Mouse (Mus musculus) limb, embryonic 14.5 days (tissue): ENCODE data around the gene Naa25. TPM values are rescaled to one million over a fixed set of nuclear protein-coding genes. Genes with fewer than 3 reads are reported as not detected.

Experiments
- ATAC-seq: fragments of 200-750 bp; cut with Nextera tagmentation; 2 replicates; pipeline ENCODE4 v1.8.0; 2017; ENCODE audit warnings: low read depth, moderate number of reproducible peaks, moderate TSS enrichment; ENCODE audit not compliant: low FRiP score
- DNase-seq: peaks from one replicate; pipeline ENCODE4 v3.0.0-alpha.2; 2015; ENCODE audit warnings: low spot score
- H3K27ac ChIP-seq: fragments of 300-500 bp; sonication (generic); replicated peaks from 2 replicates; pipeline ENCODE4 v1.5.1; 2014; ENCODE audit warnings: low read depth, mild to moderate bottlenecking, low read length, moderate library complexity, mixed read lengths
- H3K27me3 ChIP-seq: fragments of 300-500 bp; sonication (generic); 2 replicates; pipeline ENCODE4 v1.6.1; 2014; ENCODE audit warnings: low read length, mixed read lengths; ENCODE audit not compliant: control insufficient read depth, insufficient read depth
- H3K36me3 ChIP-seq: fragments of 300-500 bp; sonication (generic); 2 replicates; pipeline ENCODE4 v1.6.1; 2014; ENCODE audit warnings: mild to moderate bottlenecking, low read length, moderate library complexity, mixed read lengths; ENCODE audit not compliant: control insufficient read depth, insufficient read depth
- H3K4me1 ChIP-seq: fragments of 300-500 bp; sonication (generic); 2 replicates; pipeline ENCODE4 v1.6.1; 2014; ENCODE audit warnings: antibody characterized with exemption, low read length, mixed read lengths; ENCODE audit not compliant: control insufficient read depth, insufficient read depth
- H3K4me2 ChIP-seq: fragments of 300-500 bp; sonication (generic); replicated peaks from 2 replicates; pipeline ENCODE4 v1.6.1; 2014; ENCODE audit warnings: low read depth, mild to moderate bottlenecking, low read length, moderate library complexity; ENCODE audit not compliant: severe bottlenecking
- H3K4me3 ChIP-seq: fragments of 300-500 bp; sonication (generic); replicated peaks from 2 replicates; pipeline ENCODE4 v1.5.1; 2014; ENCODE audit warnings: low read length
- H3K9ac ChIP-seq: fragments of 300-500 bp; sonication (generic); 2 replicates; pipeline ENCODE4 v1.6.1; 2014; ENCODE audit warnings: mild to moderate bottlenecking, low read depth, low read length, moderate library complexity; ENCODE audit not compliant: severe bottlenecking
- H3K9me3 ChIP-seq: fragments of 300-500 bp; sonication (generic); 2 replicates; pipeline ENCODE4 v1.6.1; 2016; ENCODE audit warnings: low read length; ENCODE audit not compliant: control insufficient read depth
- POLR2A ChIP-seq: fragments of 200-500 bp; IDR thresholded peaks from 2 replicates; pipeline ENCODE4 v1.8.0; 2012; ENCODE audit warnings: inconsistent platforms, mild to moderate bottlenecking, moderate library complexity, borderline replicate concordance; ENCODE audit not compliant: insufficient read depth, insufficient read length; ENCODE audit errors: extremely low read depth
- WGBS: fragments of 180-500 bp; shearing (Covaris S2); extraction: QIAGEN DNeasy Blood & Tissue Kit; methylation state at CpG from one replicate; pipeline ENCODE4 v1.1.7; 2014; 5-methylcytosine and 5-hydroxymethylcytosine counted together
- polyA plus RNA-seq, 2 experiments: library from polyadenylated mRNA; depleted of rRNA in 1 of 2; stranded (reverse) in 1 of 2; unstranded in 1 of 2; fragments of >200 nt; fragmentation: Nextera tagmentation in 1 of 2; extraction: Ambion mirVana in 1 of 2; gene quantifications; 2 replicates each; pipeline versions ENCODE4 v1.2.1 to v1.2.3; 2012 to 2014

The Naa25 gene
- polyA plus RNA-seq, 2 experiments = 20.9 to 41.2 TPM

GRCm38 (mm10) chr5:121393402-121393801 is 4.3 kb upstream of the Naa25 start:
- peaks cover 5% of the 10 kb centered on the region; the same call in 1 of the 2 replicates for H3K4me1 ChIP-seq
- ATAC-seq = no peak
- no peak for DNase-seq
- H3K27ac ChIP-seq = no peak overlapping the region
- H3K4me3 ChIP-seq = no peak overlapping the region
- no peaks in the 10 kb centered on the region for H3K27me3 ChIP-seq
- H3K9ac ChIP-seq = no peak overlapping the region
- WGBS = 79% methylated on average over 3 of the region's 3 CpGs
- no peaks in the 10 kb centered on the region for H3K36me3 ChIP-seq
- H3K4me2 ChIP-seq = no peak overlapping the region
- TF ChIP-seq POLR2A = no peak
- no peaks in the 10 kb centered on the region for H3K9me3 ChIP-seq

- Histone ChIP-seq H3K36me3 (0 out of 2 replicates have a peak, but pooled peaks cover 2% of the 10 kb centered on the region), H3K27ac (no peak overlapping the region), H3K9ac (no peak overlapping the region), H3K4me3 (no peak overlapping the region), H3K4me1 (peaks cover 13% of the 10 kb centered on the region), H3K27me3 (no peaks in the 10 kb centered on the region), H3K9me3 (no peaks in the 10 kb centered on the region), H3K4me2 (no peak overlapping the region)
- TF ChIP-seq POLR2A = no peak
- 75% methylated on average over 5 of the region's 5 CpGs for WGBS
- ATAC-seq (no peak), DNase-seq (no peak)
These were observed 2.1 kb upstream of the Naa25 start for GRCm38 (mm10) chr5:121395621-121396020.

DNA sequence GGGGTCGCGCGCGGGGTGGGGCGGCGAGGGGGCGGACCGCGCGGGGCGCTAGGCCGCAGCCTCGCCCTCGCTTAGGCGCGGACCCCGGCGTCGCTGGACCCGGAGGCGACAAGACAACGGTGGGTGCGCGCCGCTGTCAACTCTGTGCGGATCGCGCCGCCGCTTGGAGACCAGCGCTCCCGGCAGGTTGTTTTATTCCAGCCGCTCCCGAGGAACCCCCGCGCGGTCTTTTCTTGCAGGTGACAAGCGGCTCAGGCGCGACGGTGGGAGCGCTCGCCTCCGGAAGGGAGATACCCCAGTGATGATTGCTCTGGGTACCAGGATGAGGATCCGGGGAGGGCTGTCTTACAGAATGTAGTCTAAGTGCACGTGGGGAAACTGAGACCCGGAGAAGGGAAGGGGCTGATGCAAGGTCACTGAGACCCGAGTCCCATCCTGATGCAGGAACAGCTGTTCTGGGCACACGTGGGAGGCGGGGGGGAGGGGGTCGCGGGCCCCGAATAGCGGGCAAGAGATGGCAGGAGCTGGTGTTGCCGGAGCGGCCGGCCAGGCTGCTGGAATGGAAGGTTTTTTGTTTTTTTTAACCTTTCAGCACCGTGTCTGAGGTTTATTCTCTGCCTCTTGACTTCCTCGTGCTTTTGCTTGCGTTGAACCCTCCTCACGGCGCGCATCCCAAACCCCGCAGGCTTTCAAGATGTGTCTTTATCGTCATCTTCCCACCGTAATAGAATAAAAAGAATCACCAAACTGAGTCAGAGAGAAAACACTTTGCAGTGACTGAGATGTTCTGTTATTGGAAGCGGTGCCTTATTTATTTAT is 619 bp downstream of the Naa25 start:
- WGBS = under 1% methylated on average over 66 of the region's 67 CpGs
- ATAC-seq (peak; percentile 76), DNase-seq (no peak)
- no peak for TF ChIP-seq POLR2A
- H3K9me3 ChIP-seq = no peaks in the 10 kb centered on the region
- peak overlapping the region; percentile 78 for H3K9ac ChIP-seq
- peak overlapping the region; percentile 90 for H3K4me2 ChIP-seq
- peak overlapping the region; percentile 55; the same call in 1 of the 2 replicates for H3K27ac ChIP-seq
- H3K4me3 ChIP-seq = peak overlapping the region; percentile 97
- H3K27me3 ChIP-seq = no peaks in the 10 kb centered on the region
- peaks cover 7% of the 10 kb centered on the region; the same call in 1 of the 2 replicates for H3K36me3 ChIP-seq
- H3K4me1 ChIP-seq = peaks cover 13% of the 10 kb centered on the region

DNA sequence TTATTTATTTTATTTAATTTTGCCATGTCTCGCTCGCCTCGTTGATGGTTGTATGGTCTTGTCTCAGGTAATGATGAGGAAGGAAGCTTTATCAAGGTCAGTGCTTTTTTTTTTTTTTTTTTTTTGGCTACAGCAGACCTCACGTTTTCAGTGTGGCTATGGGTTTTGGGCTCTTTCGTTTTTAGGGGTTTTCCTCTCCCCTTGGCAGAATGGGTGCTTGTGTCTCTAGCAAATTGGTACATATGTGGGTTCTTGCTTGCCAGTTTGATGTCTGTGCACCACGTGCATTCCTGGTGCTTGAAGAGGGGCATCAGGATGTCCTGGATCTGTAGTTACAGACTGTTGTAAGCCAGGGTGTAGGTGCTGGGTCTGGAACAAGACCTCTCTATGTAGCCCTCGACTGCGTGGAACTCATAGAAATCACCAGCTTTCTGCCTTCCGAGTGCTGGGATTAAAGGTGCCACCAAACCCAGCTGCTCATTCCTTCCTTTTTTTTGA is 1.3 kb downstream of the Naa25 start:
- ATAC-seq (no peak), DNase-seq (no peak)
- H3K9me3 ChIP-seq = no peaks in the 10 kb centered on the region
- H3K4me1 ChIP-seq = peaks cover 13% of the 10 kb centered on the region
- H3K36me3 ChIP-seq = peaks cover 7% of the 10 kb centered on the region; the same call in 1 of the 2 replicates
- WGBS = 55% methylated on average over 9 of the region's 9 CpGs
- peak overlapping the region; percentile 97 for H3K4me3 ChIP-seq
- TF ChIP-seq POLR2A = no peak
- H3K27ac ChIP-seq = no peak overlapping the region
- H3K27me3 ChIP-seq = no peaks in the 10 kb centered on the region
- H3K9ac ChIP-seq = peak overlapping the region; percentile 78
- peak overlapping the region; percentile 90 for H3K4me2 ChIP-seq

- Histone ChIP-seq H3K9me3 (no peaks in the 10 kb centered on the region), H3K27me3 (no peaks in the 10 kb centered on the region), H3K9ac (no peak overlapping the region), H3K4me1 (peaks cover 13% of the 10 kb centered on the region), H3K36me3 (peaks cover 7% of the 10 kb centered on the region; the same call in 1 of the 2 replicates), H3K4me2 (peak overlapping the region; percentile 90), H3K4me3 (no peak overlapping the region; the same call in 1 of the 2 replicates), H3K27ac (no peak overlapping the region)
- ATAC-seq (no peak), DNase-seq (no peak)
- WGBS = 81% methylated on average over 5 of the region's 5 CpGs
- no peak for TF ChIP-seq POLR2A
These were observed 1.8 kb downstream of the Naa25 start for GRCm38 (mm10) chr5:121399540-121399939.
